Mouse (Mus musculus): ENCODE results near the gene Pdss2.

DNA sequence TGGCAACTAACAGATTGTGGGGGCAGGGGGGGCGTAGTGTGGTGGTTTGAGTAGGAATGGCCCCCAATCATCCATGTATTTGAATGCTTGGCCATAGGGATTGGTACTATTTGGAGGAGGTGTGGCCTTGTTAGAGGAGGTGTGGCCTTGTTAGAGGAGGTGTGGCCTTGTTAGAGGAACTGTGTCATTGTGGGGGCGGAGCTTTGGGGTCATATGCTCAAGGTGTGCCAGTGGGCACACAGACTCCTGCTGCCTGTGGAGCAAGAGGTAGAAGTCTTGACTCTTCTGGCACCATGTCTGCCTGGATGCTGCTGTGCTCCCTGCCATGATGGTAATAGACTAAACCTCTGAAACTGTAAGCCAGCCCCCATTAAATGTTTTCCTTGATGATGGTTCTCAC lies 21.1 kb upstream of the Pdss2 start:
- TF ChIP-seq CTCF (IDR thresholded peaks at IDR 0.05; ENCODE audit: insufficient read depth, low read length) (no peak), POLR2A (IDR thresholded peaks at IDR 0.05; ENCODE audit: borderline replicate concordance, extremely low read depth, low read depth, low read length) (no peak)

All from lung, adult 2 months (tissue).